Comparison of ENCODE assay signal across 8 mouse cellular contexts in genomic region chr1:23761502-23762135, GRCm38 (mm10). TPM values are rescaled to one million over a fixed set of nuclear protein-coding genes. Genes with fewer than 3 reads are reported as not detected.
DNase-seq lines count a peak whose midpoint lies in the region; ATAC-seq and TF ChIP-seq lines count a peak whose summit lies in the region.
"Had no signal": no experiment of that assay in that cellular context is flagged by ENCODE, and none has a peak within 500 bp of the region (broad histone marks: within the 10 kb centered on the region; RNA-seq: fewer than 3 reads in every experiment).

TSS of gene B3gat2 (plus strand) at chr1:23761753.

- no peak for ATAC-seq in embryonic facial prominence, embryonic 12.5 days (ENCODE audit: insufficient number of reproducible peaks, insufficient read depth, low FRiP score, low TSS enrichment)
- ATAC-seq in hindbrain, embryonic 15.5 days (ENCODE audit: low FRiP score, low read depth), result peak; percentile 59
- ATAC-seq in midbrain, embryonic 16.5 days, result peak; percentile 74

- H3K9me3 ChIP-seq in CH12.LX (replicated peaks; ENCODE audit: low read length), result peaks cover 1% of the 10 kb centered on the region
- H3K9me3 ChIP-seq in embryonic facial prominence, embryonic 12.5 days, result no peaks in the 10 kb centered on the region
- no peaks in the 10 kb centered on the region for H3K9me3 ChIP-seq in hindbrain, embryonic 15.5 days
- no peaks in the 10 kb centered on the region for H3K9me3 ChIP-seq in midbrain, embryonic 16.5 days (replicated peaks; ENCODE audit: control insufficient read depth, low read length, poor library complexity, severe bottlenecking)

- TF ChIP-seq CTCF in CH12.LX (conservative IDR thresholded peaks at IDR 0.05 in 1 of 2, IDR thresholded peaks at IDR 0.05 in 1 of 2; ENCODE audit: low read depth in 2 of 2, low read length in 2 of 2), result no peak

- intact Hi-C loops in left cerebral cortex, postnatal 10 days (cut with DNase I), result loop anchor here (5.0 to 10.0 kb wide), 4 partner anchors 36 to 486 kb away; no protein-coding TSS in a partner anchor

- in situ Hi-C loops in CH12.LX (cut with MboI; ENCODE audit: low pct_ligation_motif_present, low pct_unique_long_range_greater_than_20kb, low sequenced_read_pairs), result no loop called here

- H3K27ac ChIP-seq in CH12.LX (ENCODE audit: insufficient read depth, low read depth), result no peak within 1 kb of the TSS
- no peak within 1 kb of the TSS for H3K27ac ChIP-seq in embryonic facial prominence, embryonic 12.5 days
- peak within 1 kb of the TSS; percentile 84 for H3K27ac ChIP-seq in hindbrain, embryonic 15.5 days (replicated peaks)
- H3K27ac ChIP-seq in midbrain, embryonic 16.5 days (ENCODE audit: low read length), result peak within 1 kb of the TSS; percentile 80

- no peak within 1 kb of the TSS for H3K4me3 ChIP-seq in CH12.LX (replicated peaks in 1 of 3; ENCODE audit: low read depth in 2 of 3, low read length in 2 of 3, poor library complexity in 1 of 3)
- peak within 1 kb of the TSS; percentile 56 for H3K4me3 ChIP-seq in embryonic facial prominence, embryonic 12.5 days
- H3K4me3 ChIP-seq in hindbrain, embryonic 15.5 days, result peak within 1 kb of the TSS; percentile 80
- peak within 1 kb of the TSS; percentile 69 for H3K4me3 ChIP-seq in midbrain, embryonic 16.5 days (ENCODE audit: low read depth, low read length)

- H3K27me3 ChIP-seq in CH12.LX (replicated peaks), result no peaks in the 10 kb centered on the region
- H3K27me3 ChIP-seq in embryonic facial prominence, embryonic 12.5 days, result peaks cover 52% of the 10 kb centered on the region
- peaks cover 17% of the 10 kb centered on the region; the same call in 1 of the 2 replicates for H3K27me3 ChIP-seq in hindbrain, embryonic 15.5 days
- peaks cover 15% of the 10 kb centered on the region for H3K27me3 ChIP-seq in midbrain, embryonic 16.5 days (ENCODE audit: control insufficient read depth, insufficient read depth, low read depth, low read length)

- dilution Hi-C loops in CH12.LX (cut with MboI; ENCODE audit: extremely low pct_ligation_motif_present, extremely low pct_unique_long_range_greater_than_20kb, low sequenced_read_pairs), result no loop called here

- WGBS in embryonic facial prominence, embryonic 12.5 days, result 1% methylated on average over 34 of the region's 34 CpGs
- under 1% methylated on average over 30 of the region's 34 CpGs for WGBS in hindbrain, embryonic 15.5 days
- WGBS in midbrain, embryonic 16.5 days, result under 1% methylated on average over 34 of the region's 34 CpGs

- no peak for TF ChIP-seq POLR2A in CH12.LX (IDR thresholded peaks at IDR 0.05; ENCODE audit: low read depth, low read length)

- peak within 1 kb of the TSS; percentile 52; the same call in 1 of the 2 replicates for H3K4me2 ChIP-seq in CH12.LX (ENCODE audit: insufficient read depth, low read depth, poor library complexity, severe bottlenecking)
- peak within 1 kb of the TSS; percentile 99 for H3K4me2 ChIP-seq in embryonic facial prominence, embryonic 12.5 days (replicated peaks)
- H3K4me2 ChIP-seq in hindbrain, embryonic 15.5 days, result peak within 1 kb of the TSS; percentile 93
- peak within 1 kb of the TSS; percentile 83 for H3K4me2 ChIP-seq in midbrain, embryonic 16.5 days (ENCODE audit: low read length)

- H3K9ac ChIP-seq in CH12.LX (ENCODE audit: insufficient read depth, low read depth), result no peak within 1 kb of the TSS
- H3K9ac ChIP-seq in embryonic facial prominence, embryonic 12.5 days, result peak within 1 kb of the TSS; percentile 49
- H3K9ac ChIP-seq in hindbrain, embryonic 15.5 days, result peak within 1 kb of the TSS; percentile 82
- peak within 1 kb of the TSS; percentile 88 for H3K9ac ChIP-seq in midbrain, embryonic 16.5 days (ENCODE audit: low read depth, low read length)

- no peaks in the 10 kb centered on the region for H3K79me2 ChIP-seq in CH12.LX (replicated peaks; ENCODE audit: control insufficient read depth, extremely low read depth, insufficient read depth, poor library complexity, severe bottlenecking)

- peaks cover 0 to 4% of the 10 kb centered on the region in 2 experiments; a peak in 1 of 4 replicates for H3K4me1 ChIP-seq in CH12.LX (ENCODE audit: control insufficient read depth in 1 of 2, insufficient read depth in 2 of 2)
- H3K4me1 ChIP-seq in embryonic facial prominence, embryonic 12.5 days, result peaks cover 9% of the 10 kb centered on the region; the same call in 1 of the 2 replicates
- H3K4me1 ChIP-seq in hindbrain, embryonic 15.5 days (replicated peaks), result peaks cover 33% of the 10 kb centered on the region
- H3K4me1 ChIP-seq in midbrain, embryonic 16.5 days (ENCODE audit: control insufficient read depth, insufficient read depth, low read length), result peaks cover 27% of the 10 kb centered on the region

- no peak for TF ChIP-seq RAD21 in CH12.LX (IDR thresholded peaks at IDR 0.05; ENCODE audit: low read depth, low read length)

- DNase-seq in CH12.LX (ENCODE audit: extremely low read depth) (no peak), ES-CJ7 (ENCODE audit: low read depth, low spot score) (peak; percentile 61)
- DNase-seq in left cerebral cortex, postnatal 10 days (ENCODE audit: extremely low spot score in 1 of 2, low spot score in 2 of 2), result peak in 1 of 2 experiments; percentile 66
- no peak for DNase-seq in urinary bladder, adult 2 months (ENCODE audit: low spot score)

- no peak for TF ChIP-seq EP300 in CH12.LX (IDR thresholded peaks at IDR 0.05; ENCODE audit: low read length)

- no peaks in the 10 kb centered on the region for H3K36me3 ChIP-seq in CH12.LX (replicated peaks in 1 of 2; ENCODE audit: control insufficient read depth in 1 of 2, insufficient read depth in 1 of 2, low read length in 1 of 2)
- H3K36me3 ChIP-seq in embryonic facial prominence, embryonic 12.5 days, result no peaks in the 10 kb centered on the region
- no peaks in the 10 kb centered on the region for H3K36me3 ChIP-seq in hindbrain, embryonic 15.5 days
- H3K36me3 ChIP-seq in midbrain, embryonic 16.5 days (ENCODE audit: control insufficient read depth, insufficient read depth, low read length), result no peaks in the 10 kb centered on the region

TF ChIP-seq in CH12.LX, 34 proteins besides CTCF, POLR2A, EP300 and RAD21:
- TF ChIP-seq CHD2 (IDR thresholded peaks at IDR 0.05; ENCODE audit: low read length) (no peak), MXI1 (IDR thresholded peaks at IDR 0.05; ENCODE audit: low read depth, low read length) (no peak), POLR2AphosphoS2 (IDR thresholded peaks at IDR 0.05; ENCODE audit: low read depth, low read length) (no peak), MEF2A (IDR thresholded peaks at IDR 0.05; ENCODE audit: borderline replicate concordance, low read depth, low read length) (no peak), RCOR1 (conservative IDR thresholded peaks at IDR 0.05; ENCODE audit: low read depth, low read length) (no peak), USF1 (IDR thresholded peaks at IDR 0.05; ENCODE audit: low read depth, low read length) (no peak), ZKSCAN1 (IDR thresholded peaks at IDR 0.05; ENCODE audit: borderline replicate concordance, low read depth, low read length) (no peak), PAX5 (IDR thresholded peaks at IDR 0.05; ENCODE audit: low read length) (no peak), GABPA (IDR thresholded peaks at IDR 0.05; ENCODE audit: insufficient replicate concordance, low read depth, low read length) (no peak), BHLHE40 (IDR thresholded peaks at IDR 0.05; ENCODE audit: low read depth, low read length) (no peak), MYC (IDR thresholded peaks at IDR 0.05; ENCODE audit: low read depth, low read length) (no peak), HCFC1 (IDR thresholded peaks at IDR 0.05; ENCODE audit: low read depth, low read length) (no peak), TBP (conservative IDR thresholded peaks at IDR 0.05; ENCODE audit: low read depth, low read length) (no peak), USF2 (conservative IDR thresholded peaks at IDR 0.05; ENCODE audit: low read depth, low read length) (no peak), JUN (IDR thresholded peaks at IDR 0.05; ENCODE audit: insufficient read depth, low read depth, low read length) (no peak), UBTF (IDR thresholded peaks at IDR 0.05; ENCODE audit: low read depth, low read length) (no peak), ETS1 (conservative IDR thresholded peaks at IDR 0.05; ENCODE audit: low read depth, low read length) (no peak)

RNA-seq across cellular contexts. Expression of gene B3gat2, which starts in this region (rescaled TPM):
- total RNA-seq in CH12.LX (2012; rRNA removed), result 0.81 and 0.88 TPM in 2 replicates
- total RNA-seq in CH12.LX (2014; rRNA removed), result not detected in 2 replicates
- polyA plus RNA-seq in CH12.LX (2012; ENCODE audit: insufficient read length, low read depth), result 0.23 and 0.40 TPM in 2 replicates
- 1.0 and 1.3 TPM in 2 replicates for polyA plus RNA-seq in embryonic facial prominence, embryonic 12.5 days (2016; fragmentation: Nextera tagmentation; extraction: Ambion mirVana)
- polyA plus RNA-seq in hindbrain, embryonic 15.5 days (2015; fragmentation: Nextera tagmentation; extraction: Ambion mirVana), result 18.9 and 22.1 TPM in 2 replicates
- total RNA-seq in left cerebral cortex, postnatal 10 days (2021), result 10 to 100 TPM; 14.7 to 17.1 TPM
- polyA plus RNA-seq in midbrain, embryonic 16.5 days (2015; fragmentation: Nextera tagmentation; extraction: Ambion mirVana), result 16.3 and 20.2 TPM in 2 replicates
- 0.04 and 0.09 TPM in 2 replicates for polyA plus RNA-seq in urinary bladder, adult 2 months (2012; rRNA removed)
- total RNA-seq: heart, postnatal 10 days had no signal

Comparison
In these comparisons a context has a peak if more than half of its experiments do, and no peak if none do; other contexts are left out.
1. RNA of gene B3gat2 (total RNA-seq): 14.7 to 17.1 TPM in left cerebral cortex, postnatal 10 days; 0.81 to 0.88 TPM in CH12.LX; every median in the first group is over 4 times any median in the second.
2. H3K27ac ChIP-seq: peak in hindbrain, embryonic 15.5 days (single experiment) and midbrain, embryonic 16.5 days (single experiment); none in CH12.LX (single experiment) and embryonic facial prominence, embryonic 12.5 days (single experiment).
3. H3K4me3 ChIP-seq: peak in embryonic facial prominence, embryonic 12.5 days (single experiment), hindbrain, embryonic 15.5 days (single experiment) and midbrain, embryonic 16.5 days (single experiment); none in CH12.LX (0 of 3).
4. Peak in every context shown above with its lines, with median percentiles within 50 percentile points of each other: H3K4me2 ChIP-seq.